ENCODE assay signal across 10 mouse cellular contexts in genomic region chr8:11728482-11729295, GRCm38 (mm10). TPM values are rescaled to one million over a fixed set of nuclear protein-coding genes. Genes with fewer than 3 reads are reported as not detected.
DNase-seq lines count a peak whose midpoint lies in the region; ATAC-seq lines count a peak whose summit lies in the region.
"Had no signal": no experiment of that assay in that cellular context is flagged by ENCODE, and none has a peak within 500 bp of the region (broad histone marks: within the 10 kb centered on the region; RNA-seq: fewer than 3 reads in every experiment).

No protein-coding gene starts in this region.

- no peak for ATAC-seq in heart, embryonic 13.5 days (ENCODE audit: extremely low read depth, insufficient number of reproducible peaks, low FRiP score, low TSS enrichment)
- no peak; the same call in none of the 2 replicates for ATAC-seq in midbrain, embryonic 15.5 days (replicated peaks)
- no peak for ATAC-seq in monocyte, adult 5-6 weeks (replicated peaks; ENCODE audit: insufficient number of reproducible peaks, low FRiP score, low TSS enrichment, poor library complexity, severe bottlenecking)

- H3K36me3 ChIP-seq in heart, embryonic 13.5 days = peaks cover under 1% of the 10 kb centered on the region; the same call in 1 of the 2 replicates
- peaks cover 9% of the 10 kb centered on the region for H3K36me3 ChIP-seq in hindbrain, embryonic 10.5 days
- H3K36me3 ChIP-seq in midbrain, embryonic 15.5 days (replicated peaks) = no peaks in the 10 kb centered on the region
- H3K36me3 ChIP-seq: G1E had no signal

- H3K9ac ChIP-seq in heart, embryonic 13.5 days = peak overlapping the region; percentile 93
- peak overlapping the region; percentile 79 for H3K9ac ChIP-seq in midbrain, embryonic 15.5 days

- no peaks in the 10 kb centered on the region for H3K9me3 ChIP-seq in heart, embryonic 13.5 days
- H3K9me3 ChIP-seq in hindbrain, embryonic 10.5 days = no peaks in the 10 kb centered on the region
- no peaks in the 10 kb centered on the region for H3K9me3 ChIP-seq in midbrain, embryonic 15.5 days

- peak overlapping the region; percentile 86 for H3K4me2 ChIP-seq in heart, embryonic 13.5 days
- peak overlapping the region; percentile 74 for H3K4me2 ChIP-seq in midbrain, embryonic 15.5 days

- H3K27ac ChIP-seq in heart, embryonic 13.5 days (replicated peaks) = peak overlapping the region; percentile 94
- peak overlapping the region; percentile 98 for H3K27ac ChIP-seq in hindbrain, embryonic 10.5 days
- peak overlapping the region; percentile 97 for H3K27ac ChIP-seq in midbrain, embryonic 15.5 days

- H3K4me1 ChIP-seq in heart, embryonic 13.5 days = peaks cover 36% of the 10 kb centered on the region
- H3K4me1 ChIP-seq in hindbrain, embryonic 10.5 days (replicated peaks) = peaks cover 32% of the 10 kb centered on the region
- H3K4me1 ChIP-seq in midbrain, embryonic 15.5 days = peaks cover 41% of the 10 kb centered on the region

- no peak for DNase-seq in heart, adult 9 months (ENCODE audit: low spot score in 2 of 2)
- DNase-seq in embryo, embryonic 11 days = peak; percentile 76
- peak; percentile 75 for DNase-seq in hindbrain, embryonic 10.5 days (ENCODE audit: low spot score)
- peak; percentile 27 to 44 for DNase-seq in layer of hippocampus, postnatal 25 days (ENCODE audit: extremely low spot score in 1 of 2, low spot score in 1 of 2)
- DNase-seq in ovary, postnatal 10 days (ENCODE audit: low spot score) = no peak

- under 1% methylated on average over 46 of the region's 61 CpGs for WGBS in heart, embryonic 13.5 days
- WGBS in hindbrain, embryonic 10.5 days = under 1% methylated on average over 60 of the region's 61 CpGs
- 1% methylated on average over 61 of the region's 61 CpGs for WGBS in midbrain, embryonic 15.5 days

- H3K27me3 ChIP-seq in heart, embryonic 13.5 days (replicated peaks) = peaks cover 60% of the 10 kb centered on the region
- peaks cover 43% of the 10 kb centered on the region for H3K27me3 ChIP-seq in hindbrain, embryonic 10.5 days (ENCODE audit: insufficient read depth, poor library complexity, severe bottlenecking)
- H3K27me3 ChIP-seq in midbrain, embryonic 15.5 days (replicated peaks) = no peaks in the 10 kb centered on the region

- H3K4me3 ChIP-seq in heart, embryonic 13.5 days = peak overlapping the region; percentile 75
- H3K4me3 ChIP-seq in hindbrain, embryonic 10.5 days = peak overlapping the region; percentile 80
- H3K4me3 ChIP-seq in midbrain, embryonic 15.5 days = peak overlapping the region; percentile 70

RNA-seq across cellular contexts. Expression of gene Arhgef7, which starts 1.2 kb away (rescaled TPM):
- 44.8 and 45.8 TPM in 2 replicates for polyA plus RNA-seq in heart, embryonic 13.5 days (2015; fragmentation: Nextera tagmentation; extraction: Ambion mirVana)
- polyA plus RNA-seq in hindbrain, embryonic 10.5 days (2016; fragmentation: Nextera tagmentation; extraction: Ambion mirVana) = 50.5 and 55.4 TPM in 2 replicates
- total RNA-seq in layer of hippocampus, postnatal 25 days (2021) = 100 to 1,000 TPM; 120 to 133 TPM
- 87.6 and 87.7 TPM in 2 replicates for polyA plus RNA-seq in midbrain, embryonic 15.5 days (2015; fragmentation: Nextera tagmentation; extraction: Ambion mirVana)
- total RNA-seq in monocyte, adult 5-6 weeks (2017) = 24.6 to 43.1 TPM (median 27.3 TPM) in 3 replicates

RNA-seq across cellular contexts. Expression of gene 1700016D06Rik, which starts 27.8 kb away (rescaled TPM):
- polyA plus RNA-seq in heart, embryonic 13.5 days (2015; fragmentation: Nextera tagmentation; extraction: Ambion mirVana) = not detected in 2 replicates
- 0.22 TPM in 1 of 2 replicates, not detected in the other for polyA plus RNA-seq in hindbrain, embryonic 10.5 days (2016; fragmentation: Nextera tagmentation; extraction: Ambion mirVana)
- total RNA-seq in layer of hippocampus, postnatal 25 days (2021) = not detected
- 0.24 TPM in 1 of 2 replicates, not detected in the other for polyA plus RNA-seq in midbrain, embryonic 15.5 days (2015; fragmentation: Nextera tagmentation; extraction: Ambion mirVana)
- total RNA-seq in monocyte, adult 5-6 weeks (2017) = not detected in 3 replicates
- total RNA-seq: layer of hippocampus, adult 8-10 months had no signal
- polyA plus RNA-seq: G1E had no signal

Comparison
In these comparisons a context has a peak if more than half of its experiments do, and no peak if none do; other contexts are left out.
1. DNase-seq: peak in embryo, embryonic 11 days (single experiment), hindbrain, embryonic 10.5 days (single experiment) and layer of hippocampus, postnatal 25 days (2 of 2); none in heart, adult 9 months (0 of 2) and ovary, postnatal 10 days (single experiment).
2. Peak in every context shown above with its lines, with median percentiles within 50 percentile points of each other: H3K27ac ChIP-seq and H3K4me3 ChIP-seq.